Comparison of ENCODE assay signal across 8 mouse cellular contexts in the genomic region with DNA sequence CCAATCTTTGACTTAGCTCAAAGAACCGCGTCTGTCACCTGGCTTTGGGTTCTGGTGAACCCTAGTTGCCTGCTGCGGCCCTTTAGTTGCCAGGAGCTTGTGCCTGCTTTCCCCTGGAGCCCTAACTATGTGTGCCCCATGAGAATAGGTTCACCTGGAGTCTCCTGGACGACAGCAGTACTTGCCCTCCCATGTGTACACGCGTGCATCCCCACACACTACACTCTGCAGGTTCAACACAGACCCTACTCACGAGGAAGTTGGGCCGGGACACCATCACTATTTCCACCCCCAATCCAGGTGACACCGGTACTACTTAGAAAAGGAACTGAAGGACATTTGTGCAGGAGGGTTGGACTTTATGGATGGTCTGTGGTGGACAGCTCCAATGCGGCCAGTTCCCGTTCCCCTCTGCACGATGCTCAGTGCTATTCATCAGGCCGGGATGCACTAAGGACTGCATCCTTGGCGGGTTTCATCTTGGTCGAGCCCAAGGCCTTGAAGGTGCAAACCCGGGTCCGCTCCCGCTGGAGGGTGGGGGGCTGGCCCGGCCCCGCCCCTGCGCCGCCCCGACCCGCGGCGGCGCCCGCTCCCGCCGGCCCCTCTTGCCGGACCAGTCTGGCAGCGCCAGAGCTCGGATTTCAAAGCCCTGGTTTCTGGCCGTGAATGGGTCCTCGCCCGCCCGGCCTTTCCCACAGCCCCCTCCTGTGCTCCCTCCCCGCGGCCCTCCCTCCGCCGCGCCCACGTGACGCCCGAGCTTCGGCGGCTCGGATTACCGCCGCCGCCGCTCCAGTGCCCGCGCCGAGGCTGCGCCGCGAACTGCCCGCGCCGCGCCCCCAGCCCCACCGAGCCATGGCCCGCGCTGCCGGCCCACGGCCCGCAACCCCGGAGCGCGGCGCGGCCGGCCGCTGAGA. TPM values are rescaled to one million over a fixed set of nuclear protein-coding genes. Genes with fewer than 3 reads are reported as not detected.
DNase-seq lines count a peak whose midpoint lies in the region; ATAC-seq and TF ChIP-seq lines count a peak whose summit lies in the region.

A gene (plus strand): TSS at position 792 of the 914 bp plus-strand sequence.

- intact Hi-C loops in heart, adult 2 months (cut with DNase I), result loop anchor here (2.0 kb wide), 1 partner anchor 50 kb away; no protein-coding TSS in a partner anchor

- no peaks in the 10 kb centered on the region for H3K79me2 ChIP-seq in heart, adult 2 months (replicated peaks; ENCODE audit: control insufficient read depth, insufficient read depth, low read length)

- peak within 1 kb of the TSS; percentile 90 for H3K9ac ChIP-seq in heart, adult 2 months (ENCODE audit: low read depth, low read length)
- H3K9ac ChIP-seq in neural tube, embryonic 11.5 days (ENCODE audit: low read length), result peak within 1 kb of the TSS; percentile 89

- no peak for TF ChIP-seq POLR2A in spleen, adult 2 months (IDR thresholded peaks at IDR 0.05; ENCODE audit: low read depth, low read length)
- 0 out of 2 replicates have a peak, but pooled peaks have one; percentile 10 for TF ChIP-seq POLR2A in heart, adult 2 months (IDR thresholded peaks at IDR 0.05; ENCODE audit: insufficient read depth, low read depth, low read length)

- no peak for TF ChIP-seq CTCF in spleen, adult 2 months (IDR thresholded peaks at IDR 0.05; ENCODE audit: extremely low read depth, insufficient read depth, insufficient read length, insufficient replicate concordance)
- TF ChIP-seq CTCF in heart, adult 2 months (IDR thresholded peaks at IDR 0.05), result no peak

- peak within 1 kb of the TSS; percentile 34 for H3K27ac ChIP-seq in spleen, adult 2 months (ENCODE audit: insufficient read depth, low read length)
- H3K27ac ChIP-seq in embryonic facial prominence, embryonic 10.5 days (replicated peaks), result peak within 1 kb of the TSS; percentile 94
- peak within 1 kb of the TSS; percentile 77 for H3K27ac ChIP-seq in heart, adult 2 months
- peak within 1 kb of the TSS; percentile 88 for H3K27ac ChIP-seq in neural tube, embryonic 11.5 days (ENCODE audit: low read depth, low read length)

- DNase-seq in spleen, adult 2 months (ENCODE audit: low read depth in 1 of 2, low spot score in 2 of 2), result no peak
- DNase-seq in spleen, postnatal 4 days (ENCODE audit: low spot score in 2 of 2), result no peak
- DNase-seq in embryonic facial prominence, embryonic 10.5 days (ENCODE audit: low spot score), result peak; percentile 95
- peak; percentile 86 for DNase-seq in heart, adult 2 months
- peak; percentile 57 to 63 for DNase-seq in kidney, adult 8-10 months
- peak; percentile 74 for DNase-seq in liver
- peak; percentile 91 for DNase-seq in neural tube, embryonic 11.5 days (ENCODE audit: low spot score)
- peak; percentile 24 for DNase-seq in thymus, postnatal 25 days

- peak within 1 kb of the TSS; percentile 51 for H3K4me3 ChIP-seq in spleen, adult 2 months (ENCODE audit: extremely low read depth, insufficient read depth, insufficient read length)
- H3K4me3 ChIP-seq in embryonic facial prominence, embryonic 10.5 days, result peak within 1 kb of the TSS; percentile 89
- H3K4me3 ChIP-seq in heart, adult 2 months, result peak within 1 kb of the TSS; percentile 60
- H3K4me3 ChIP-seq in neural tube, embryonic 11.5 days (ENCODE audit: low read depth, low read length), result peak within 1 kb of the TSS; percentile 82

- H3K27me3 ChIP-seq in spleen, adult 2 months (ENCODE audit: control insufficient read depth, insufficient read depth, low read length), result peaks cover 7% of the 10 kb centered on the region
- no peaks in the 10 kb centered on the region for H3K27me3 ChIP-seq in embryonic facial prominence, embryonic 10.5 days (replicated peaks; ENCODE audit: low read depth, poor library complexity, severe bottlenecking)
- no peaks in the 10 kb centered on the region for H3K27me3 ChIP-seq in heart, adult 2 months (ENCODE audit: control insufficient read depth, insufficient read depth, low read length)
- no peaks in the 10 kb centered on the region for H3K27me3 ChIP-seq in neural tube, embryonic 11.5 days (ENCODE audit: control insufficient read depth, insufficient read depth, low read length)

- H3K9me3 ChIP-seq in embryonic facial prominence, embryonic 10.5 days, result no peaks in the 10 kb centered on the region
- H3K9me3 ChIP-seq in neural tube, embryonic 11.5 days (ENCODE audit: control insufficient read depth, low read length), result no peaks in the 10 kb centered on the region

- peak; percentile 85 for ATAC-seq in neural tube, embryonic 11.5 days (ENCODE audit: insufficient read depth, low FRiP score, low TSS enrichment)

- H3K4me2 ChIP-seq in neural tube, embryonic 11.5 days (ENCODE audit: low read depth), result peak within 1 kb of the TSS; percentile 67

- TF ChIP-seq EP300 in heart, adult 2 months (IDR thresholded peaks at IDR 0.05; ENCODE audit: insufficient read depth, low read depth, low read length), result 0 out of 2 replicates have a peak, but pooled peaks have one; percentile 12

- 0 out of 2 replicates have a peak, but pooled peaks cover 1% of the 10 kb centered on the region for H3K36me3 ChIP-seq in spleen, adult 2 months (ENCODE audit: control insufficient read depth, insufficient read depth, low read length)
- H3K36me3 ChIP-seq in embryonic facial prominence, embryonic 10.5 days (replicated peaks), result peaks cover 34% of the 10 kb centered on the region
- no peaks in the 10 kb centered on the region for H3K36me3 ChIP-seq in heart, adult 2 months (ENCODE audit: control insufficient read depth, insufficient read depth, low read length)
- no peaks in the 10 kb centered on the region for H3K36me3 ChIP-seq in neural tube, embryonic 11.5 days (ENCODE audit: control insufficient read depth, insufficient read depth, low read length)

- 12% methylated on average over 67 of the region's 75 CpGs for WGBS in spleen, adult 2 months
- 3% methylated on average over 75 of the region's 75 CpGs for WGBS in embryonic facial prominence, embryonic 10.5 days
- 10% methylated on average over 62 of the region's 75 CpGs for WGBS in heart, adult 2 months
- 4% methylated on average over 70 of the region's 75 CpGs for WGBS in neural tube, embryonic 11.5 days

- no peaks in the 10 kb centered on the region for H3K4me1 ChIP-seq in spleen, adult 2 months (ENCODE audit: control insufficient read depth, insufficient read depth, insufficient read length)
- peaks cover 90% of the 10 kb centered on the region for H3K4me1 ChIP-seq in embryonic facial prominence, embryonic 10.5 days
- H3K4me1 ChIP-seq in heart, adult 2 months (ENCODE audit: control insufficient read depth, insufficient read depth, low read length), result peaks cover 26% of the 10 kb centered on the region
- H3K4me1 ChIP-seq in neural tube, embryonic 11.5 days (ENCODE audit: control insufficient read depth, insufficient read depth, low read length), result peaks cover 36% of the 10 kb centered on the region

RNA-seq across cellular contexts. Expression of the gene that starts here (rescaled TPM):
- 34.8 and 39.4 TPM in 2 replicates for polyA plus RNA-seq in spleen, adult 2 months (2012; rRNA removed)
- 6.6 and 7.2 TPM in 2 replicates for polyA plus RNA-seq in embryonic facial prominence, embryonic 10.5 days (2016; fragmentation: Nextera tagmentation; extraction: Ambion mirVana)
- 10 to 100 TPM; 38.8 to 39.6 TPM for total RNA-seq in heart, adult 2 months (2021)
- 34.3 and 39.7 TPM in 2 replicates for polyA plus RNA-seq in heart, adult 2 months (2012; rRNA removed)
- 18.0 and 18.3 TPM in 2 replicates for polyA plus RNA-seq in neural tube, embryonic 11.5 days (2014; fragmentation: Nextera tagmentation; extraction: Ambion mirVana)

Comparison
In these comparisons a context has a peak if more than half of its experiments do, and no peak if none do; other contexts are left out.
1. DNase-seq: peak in embryonic facial prominence, embryonic 10.5 days (single experiment), heart, adult 2 months (2 of 2), kidney, adult 8-10 months (2 of 2), liver (single experiment), neural tube, embryonic 11.5 days (single experiment) and thymus, postnatal 25 days (single experiment); none in spleen, adult 2 months (0 of 2) and spleen, postnatal 4 days (0 of 2).
2. H3K27ac ChIP-seq: peak in every context shown above with its lines; median percentile 94 in embryonic facial prominence, embryonic 10.5 days; 88 in neural tube, embryonic 11.5 days; 77 in heart, adult 2 months; 34 in spleen, adult 2 months.
3. Peak in every context shown above with its lines, with median percentiles within 50 percentile points of each other: H3K4me3 ChIP-seq.